Comparison of ENCODE assay signal across 8 mouse cellular contexts in genomic region chr12:8884426-8885145, GRCm38 (mm10). TPM values are rescaled to one million over a fixed set of nuclear protein-coding genes. Genes with fewer than 3 reads are reported as not detected.
DNase-seq lines count a peak whose midpoint lies in the region; ATAC-seq and TF ChIP-seq lines count a peak whose summit lies in the region.

No protein-coding gene starts in this region.

- no peak overlapping the region for H3K4me2 ChIP-seq in midbrain, embryonic 11.5 days
- no peak overlapping the region for H3K4me2 ChIP-seq in liver, postnatal 0 days (ENCODE audit: low read depth, low read length)

- no peaks in the 10 kb centered on the region for H3K36me3 ChIP-seq in midbrain, embryonic 11.5 days (ENCODE audit: control insufficient read depth, insufficient read depth, low read length)
- no peaks in the 10 kb centered on the region for H3K36me3 ChIP-seq in liver, postnatal 0 days (replicated peaks; ENCODE audit: insufficient read depth, low read length)

- TF ChIP-seq EP300 in liver, postnatal 0 days (IDR thresholded peaks at IDR 0.05; ENCODE audit: low read depth) = no peak

- intact Hi-C loops in gastrocnemius, postnatal 14 days (cut with DNase I; ENCODE audit: low total_unique reads) = loop anchor here (5.0 kb wide), 1 partner anchor 187 kb away; no protein-coding TSS in a partner anchor
- intact Hi-C loops in heart, postnatal 10 days (cut with DNase I) = loop anchor here (5.0 to 10.0 kb wide), 2 partner anchors 187 to 560 kb away; no protein-coding TSS in a partner anchor

- ATAC-seq in midbrain, embryonic 11.5 days (ENCODE audit: low FRiP score) = no peak
- no peak for ATAC-seq in liver, postnatal 0 days

- no peak overlapping the region for H3K4me3 ChIP-seq in midbrain, embryonic 11.5 days (ENCODE audit: low read depth, low read length)
- no peak overlapping the region for H3K4me3 ChIP-seq in liver, postnatal 0 days (ENCODE audit: low read depth, low read length)

- no peaks in the 10 kb centered on the region; the same call in none of the 2 replicates for H3K4me1 ChIP-seq in midbrain, embryonic 11.5 days (ENCODE audit: control insufficient read depth, insufficient read depth, low read length)
- no peaks in the 10 kb centered on the region; the same call in 1 of the 2 replicates for H3K4me1 ChIP-seq in liver, postnatal 0 days (ENCODE audit: insufficient read depth)

- no peaks in the 10 kb centered on the region for H3K9me3 ChIP-seq in midbrain, embryonic 11.5 days (ENCODE audit: control insufficient read depth, low read length)
- H3K9me3 ChIP-seq in liver, postnatal 0 days (ENCODE audit: low read length) = no peaks in the 10 kb centered on the region

- DNase-seq in gastrocnemius, postnatal 14 days = peak; percentile 32
- no peak for DNase-seq in gastrocnemius, postnatal 4 days (ENCODE audit: low spot score in 2 of 2)
- peak; percentile 47 to 72 for DNase-seq in cerebellum, postnatal 14 days
- DNase-seq in heart, postnatal 10 days = peak; percentile 56 to 61
- peak; percentile 85 for DNase-seq in midbrain, embryonic 11.5 days (ENCODE audit: low spot score, missing footprints)
- DNase-seq in liver, postnatal 0 days = no peak
- no peak for DNase-seq in B cell, adult 2 months
- no peak for DNase-seq in ovary, postnatal 10 days (ENCODE audit: low spot score)

- H3K27ac ChIP-seq in midbrain, embryonic 11.5 days (ENCODE audit: low read depth, low read length) = no peak overlapping the region
- H3K27ac ChIP-seq in liver, postnatal 0 days (ENCODE audit: low read depth) = no peak overlapping the region

- 29% methylated on average over 13 of the region's 13 CpGs for WGBS in midbrain, embryonic 11.5 days
- WGBS in liver, postnatal 0 days (ENCODE audit: insufficient replicate concordance) = 36% methylated on average over 13 of the region's 13 CpGs

- no peaks in the 10 kb centered on the region for H3K27me3 ChIP-seq in midbrain, embryonic 11.5 days (ENCODE audit: control insufficient read depth, insufficient read depth, low read length)
- H3K27me3 ChIP-seq in liver, postnatal 0 days (ENCODE audit: insufficient read depth, low read length) = no peaks in the 10 kb centered on the region

- no peak overlapping the region for H3K9ac ChIP-seq in midbrain, embryonic 11.5 days (ENCODE audit: low read length)
- no peak overlapping the region for H3K9ac ChIP-seq in liver, postnatal 0 days (replicated peaks)

- no peak for TF ChIP-seq CTCF in liver, postnatal 0 days (IDR thresholded peaks at IDR 0.05; ENCODE audit: low read depth)

RNA-seq across cellular contexts. Expression of gene Laptm4a, which starts 36.9 kb away (rescaled TPM):
- total RNA-seq in gastrocnemius, postnatal 14 days (2021) = 100 to 1,000 TPM; 303 to 334 TPM
- 100 to 1,000 TPM; 425 to 463 TPM for total RNA-seq in gastrocnemius, postnatal 4 days (2021)
- 100 to 1,000 TPM; 387 to 411 TPM for total RNA-seq in heart, postnatal 10 days (2021)
- polyA plus RNA-seq in midbrain, embryonic 11.5 days (2014; fragmentation: Nextera tagmentation; extraction: Ambion mirVana) = 171 and 173 TPM in 2 replicates
- polyA plus RNA-seq in liver, postnatal 0 days (2015; fragmentation: Nextera tagmentation; extraction: Ambion mirVana) = 125 and 128 TPM in 2 replicates

Comparison
In these comparisons a context has a peak if more than half of its experiments do, and no peak if none do; other contexts are left out.
1. DNase-seq: peak in gastrocnemius, postnatal 14 days (single experiment), cerebellum, postnatal 14 days (2 of 2), heart, postnatal 10 days (2 of 2) and midbrain, embryonic 11.5 days (single experiment); none in gastrocnemius, postnatal 4 days (0 of 2), liver, postnatal 0 days (single experiment), B cell, adult 2 months (0 of 2) and ovary, postnatal 10 days (single experiment).